Mouse (Mus musculus) intestine, embryonic 14.5 days (tissue): Measurements from ENCODE around the gene Stap1. TPM values are rescaled to one million over a fixed set of nuclear protein-coding genes. Genes with fewer than 3 reads are reported as not detected.

ENCODE experiments used
- ATAC-seq: fragments of 200-750 bp; cut with Nextera tagmentation; replicated peaks from 2 replicates; pipeline ENCODE4 v1.8.0; 2017; ENCODE audit warnings: low read depth, moderate number of reproducible peaks, moderate TSS enrichment, moderate library complexity; ENCODE audit not compliant: low FRiP score, low TSS enrichment
- DNase-seq: peaks from one replicate; pipeline ENCODE4 v3.0.0-alpha.2; 2018; ENCODE audit warnings: low spot score
- H3K27ac ChIP-seq: fragments of 300-500 bp; sonication (generic); 2 replicates; pipeline ENCODE4 v1.5.1; 2014; ENCODE audit warnings: low read depth, mild to moderate bottlenecking, control low read depth
- H3K27me3 ChIP-seq: fragments of 300-500 bp; sonication (generic); replicated peaks from 2 replicates; pipeline ENCODE4 v1.6.1; 2014; ENCODE audit warnings: low read length, control low read depth; ENCODE audit not compliant: control insufficient read depth, insufficient read depth
- H3K36me3 ChIP-seq: fragments of 300-500 bp; sonication (generic); 2 replicates; pipeline ENCODE4 v1.6.1; 2014; ENCODE audit warnings: low read length, control low read depth; ENCODE audit not compliant: control insufficient read depth, insufficient read depth
- H3K4me1 ChIP-seq: fragments of 300-500 bp; sonication (generic); replicated peaks from 2 replicates; pipeline ENCODE4 v1.6.1; 2014; ENCODE audit warnings: low read length, control low read depth, mixed read lengths; ENCODE audit not compliant: control insufficient read depth, insufficient read depth
- H3K4me2 ChIP-seq: fragments of 300-500 bp; sonication (generic); 2 replicates; pipeline ENCODE4 v1.6.1; 2014; ENCODE audit warnings: low read length
- H3K4me3 ChIP-seq: fragments of 300-500 bp; sonication (generic); 2 replicates; pipeline ENCODE4 v1.5.1; 2014; ENCODE audit warnings: low read depth, low read length, control low read depth, mixed read lengths
- H3K9ac ChIP-seq: fragments of 300-500 bp; sonication (generic); 2 replicates; pipeline ENCODE4 v1.6.1; 2014; ENCODE audit warnings: mild to moderate bottlenecking, low read length
- H3K9me3 ChIP-seq: fragments of 300-500 bp; sonication (generic); 2 replicates; pipeline ENCODE4 v1.6.1; 2016; ENCODE audit warnings: low read length, control low read depth; ENCODE audit not compliant: control insufficient read depth
- WGBS: fragments of 180-500 bp; shearing (Covaris S2); extraction: QIAGEN DNeasy Blood & Tissue Kit; methylation state at CpG from one replicate; pipeline ENCODE4 v1.1.7; 2014; 5-methylcytosine and 5-hydroxymethylcytosine counted together
- polyA plus RNA-seq: library from polyadenylated mRNA; unstranded; fragments of >200 nt; fragmentation: Nextera tagmentation; extraction: Ambion mirVana; gene quantifications from 2 replicates; pipeline ENCODE4 v1.2.1, GENCODE M21; 2014

The Stap1 gene
- polyA plus RNA-seq, 1 experiment from 2014 or later: 0.11 TPM

GRCm38 (mm10) chr5:86106610-86107009 is 35.1 kb downstream of the Stap1 start:
- no peak overlapping the region for H3K9ac ChIP-seq

GRCm38 (mm10) chr5:86111074-86111473 is 39.5 kb downstream of the Stap1 start:
- DNase-seq (no peak), ATAC-seq (no peak)
- no peaks in the 10 kb centered on the region for H3K4me1 ChIP-seq
- H3K27me3 ChIP-seq: no peaks in the 10 kb centered on the region
- H3K4me2 ChIP-seq: no peak overlapping the region
- H3K27ac ChIP-seq: no peak overlapping the region
- H3K9ac ChIP-seq: no peak overlapping the region
- H3K4me3 ChIP-seq: no peak overlapping the region
- WGBS: 90% methylated on average over 1 of the region's 1 CpGs
- peaks cover 39% of the 10 kb centered on the region for H3K36me3 ChIP-seq
- no peaks in the 10 kb centered on the region for H3K9me3 ChIP-seq

More at GRCm38 (mm10) chr5:86106610-86107009, 35.1 kb downstream of the Stap1 start:
- ATAC-seq (no peak), DNase-seq (no peak)
- H3K27me3 ChIP-seq: no peaks in the 10 kb centered on the region
- peaks cover 16% of the 10 kb centered on the region; the same call in 1 of the 2 replicates for H3K36me3 ChIP-seq
- no peak overlapping the region for H3K4me2 ChIP-seq
- H3K4me1 ChIP-seq: no peaks in the 10 kb centered on the region
- H3K27ac ChIP-seq: no peak overlapping the region
- 86% methylated on average over 2 of the region's 2 CpGs for WGBS
- H3K9me3 ChIP-seq: no peaks in the 10 kb centered on the region
- no peak overlapping the region for H3K4me3 ChIP-seq

GRCm38 (mm10) chr5:86113037-86113436 is 41.5 kb downstream of the Stap1 start:
- H3K4me3 ChIP-seq: no peak overlapping the region
- peaks cover 41% of the 10 kb centered on the region for H3K36me3 ChIP-seq
- H3K9me3 ChIP-seq: no peaks in the 10 kb centered on the region
- H3K4me1 ChIP-seq: no peaks in the 10 kb centered on the region
- no peaks in the 10 kb centered on the region for H3K27me3 ChIP-seq
- WGBS: 88% methylated on average over 2 of the region's 2 CpGs
- no peak overlapping the region for H3K4me2 ChIP-seq
- no peak overlapping the region for H3K27ac ChIP-seq
- H3K9ac ChIP-seq: no peak overlapping the region
- ATAC-seq (no peak), DNase-seq (no peak)

GRCm38 (mm10) chr5:86113997-86114396 is 42.5 kb downstream of the Stap1 start:
- DNase-seq: no peak
- Histone ChIP-seq H3K4me3 (no peak overlapping the region), H3K27ac (no peak overlapping the region), H3K27me3 (no peaks in the 10 kb centered on the region), H3K9me3 (no peaks in the 10 kb centered on the region), H3K36me3 (peaks cover 50% of the 10 kb centered on the region), H3K9ac (no peak overlapping the region), H3K4me2 (no peak overlapping the region), H3K4me1 (no peaks in the 10 kb centered on the region)
- no peak for ATAC-seq
- 72% methylated on average over 1 of the region's 1 CpGs for WGBS

GRCm38 (mm10) chr5:86118457-86119094 is 47.0 kb downstream of the Stap1 start:
- ATAC-seq: no peak
- H3K9me3 ChIP-seq: no peaks in the 10 kb centered on the region
- H3K27me3 ChIP-seq: no peaks in the 10 kb centered on the region
- no peaks in the 10 kb centered on the region for H3K4me1 ChIP-seq
- no peak overlapping the region for H3K9ac ChIP-seq
- no peak for DNase-seq
- peaks cover 48% of the 10 kb centered on the region for H3K36me3 ChIP-seq
- no peak overlapping the region for H3K4me3 ChIP-seq
- 91% methylated on average over 9 of the region's 9 CpGs for WGBS
- no peak overlapping the region for H3K4me2 ChIP-seq
- no peak overlapping the region for H3K27ac ChIP-seq

- H3K27ac ChIP-seq: no peak overlapping the region
- H3K36me3 ChIP-seq: peaks cover 47% of the 10 kb centered on the region
- H3K9me3 ChIP-seq: no peaks in the 10 kb centered on the region
- no peaks in the 10 kb centered on the region for H3K4me1 ChIP-seq
- 80% methylated on average over 1 of the region's 1 CpGs for WGBS
- no peak for DNase-seq
- no peak overlapping the region for H3K4me2 ChIP-seq
- no peak overlapping the region for H3K9ac ChIP-seq
- no peak overlapping the region for H3K4me3 ChIP-seq
- no peaks in the 10 kb centered on the region for H3K27me3 ChIP-seq
- no peak for ATAC-seq
Observed at GRCm38 (mm10) chr5:86128749-86129148, 57.2 kb downstream of the Stap1 start.

GRCm38 (mm10) chr5:86129828-86130227 is 58.3 kb downstream of the Stap1 start:
- H3K27ac ChIP-seq: no peak overlapping the region
- peaks cover 51% of the 10 kb centered on the region for H3K36me3 ChIP-seq
- no peaks in the 10 kb centered on the region for H3K9me3 ChIP-seq
- H3K4me2 ChIP-seq: no peak overlapping the region
- H3K4me3 ChIP-seq: no peak overlapping the region
- DNase-seq: no peak
- ATAC-seq: no peak
- H3K27me3 ChIP-seq: no peaks in the 10 kb centered on the region
- H3K9ac ChIP-seq: no peak overlapping the region
- no peaks in the 10 kb centered on the region for H3K4me1 ChIP-seq

Other genes starting within 250 kb of the Stap1 start
- gene Cenpc1, start 6.2 kb upstream of the Stap1 start, polyA plus RNA-seq: 30.5 and 32.4 TPM in 2 replicates
- 19.1 and 21.0 TPM in 2 replicates for gene Uba6, start 101.1 kb downstream of the Stap1 start, polyA plus RNA-seq
- gene Gnrhr, start 126.2 kb downstream of the Stap1 start, polyA plus RNA-seq: not detected in 2 replicates
- gene Tmprss11c, start 217.6 kb downstream of the Stap1 start, polyA plus RNA-seq: not detected in 2 replicates